Mouse (Mus musculus): ENCODE measurements at regions not wholly inside any gene's neighbourhood (a gene's known extent, or its start where the extent isn't known, plus 50 kb on each side); places are given as distances from the start of the nearest gene placed in this dataset.
A peak's percentile ranks its signal among the peaks of the same experiment; 100 is the strongest.

DNA sequence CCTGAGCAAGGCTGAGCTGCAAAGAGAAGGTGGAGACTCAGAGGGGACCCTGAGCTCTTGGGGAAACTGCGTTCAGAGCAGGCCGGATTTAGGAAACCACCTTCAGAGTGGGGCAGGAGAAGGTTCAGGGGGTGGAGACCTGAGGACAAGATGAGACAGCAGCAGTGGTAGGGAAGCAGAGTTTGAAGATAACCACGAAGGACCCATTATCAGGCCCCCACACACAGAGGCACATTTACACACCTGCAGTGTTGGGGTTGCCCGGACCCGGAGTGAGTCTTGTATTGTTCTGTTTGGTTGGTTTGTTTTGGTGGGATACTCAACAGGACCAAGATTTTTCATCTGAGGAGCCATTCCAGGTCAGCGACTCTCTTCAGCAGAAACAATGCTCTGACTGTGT, 128.9 kb upstream of the Lemd2 start:
- peak; percentile 8 for DNase-seq
- Histone ChIP-seq H3K27ac (ENCODE audit: insufficient read depth, low read depth, low read length) (no peak overlapping the region), H3K4me3 (ENCODE audit: insufficient read depth, low read depth, low read length) (no peak overlapping the region), H3K4me1 (ENCODE audit: control insufficient read depth, insufficient read depth, low read length) (no peaks in the 10 kb centered on the region; the same call in 1 of the 2 replicates), H3K27me3 (replicated peaks; ENCODE audit: control insufficient read depth, insufficient read depth, low read length) (no peaks in the 10 kb centered on the region), H3K36me3 (ENCODE audit: control insufficient read depth, insufficient read depth, low read length) (no peaks in the 10 kb centered on the region)
- TF ChIP-seq CTCF (conservative IDR thresholded peaks at IDR 0.05; ENCODE audit: insufficient read depth, insufficient read length, low read depth, low read length) (no peak), POLR2A (IDR thresholded peaks at IDR 0.05; ENCODE audit: low read depth, low read length) (no peak)
- WGBS: 87% methylated on average over 6 of the region's 6 CpGs

DNA sequence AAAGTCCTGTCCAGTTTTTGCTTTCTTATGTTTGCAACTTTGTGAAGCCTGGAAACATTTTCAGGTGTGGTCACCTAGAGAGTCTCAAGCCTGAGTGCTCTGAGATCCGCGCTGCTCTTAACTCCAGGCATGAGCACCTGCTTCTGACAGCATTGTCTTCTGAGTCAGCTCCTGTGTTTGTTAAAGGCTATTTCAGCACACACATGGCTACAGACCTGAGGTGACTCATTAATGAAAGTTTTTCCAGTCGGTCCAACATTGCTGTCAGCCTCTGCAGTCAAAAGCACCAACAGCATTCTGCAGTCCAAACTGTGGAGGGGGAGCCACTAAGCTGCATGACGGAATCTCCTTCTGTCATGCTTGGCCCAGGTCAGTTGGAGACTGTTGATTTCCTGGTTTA, 127.8 kb upstream of the Lemd2 start:
- TF ChIP-seq POLR2A (IDR thresholded peaks at IDR 0.05; ENCODE audit: low read depth, low read length) (no peak), CTCF (conservative IDR thresholded peaks at IDR 0.05; ENCODE audit: insufficient read depth, insufficient read length, low read depth, low read length) (no peak)
- Histone ChIP-seq H3K4me3 (ENCODE audit: insufficient read depth, low read depth, low read length) (no peak overlapping the region), H3K27me3 (replicated peaks; ENCODE audit: control insufficient read depth, insufficient read depth, low read length) (no peaks in the 10 kb centered on the region), H3K27ac (ENCODE audit: insufficient read depth, low read depth, low read length) (no peak overlapping the region), H3K4me1 (ENCODE audit: control insufficient read depth, insufficient read depth, low read length) (no peaks in the 10 kb centered on the region; the same call in 1 of the 2 replicates), H3K36me3 (ENCODE audit: control insufficient read depth, insufficient read depth, low read length) (no peaks in the 10 kb centered on the region)
- DNase-seq: peak; percentile 60
- 33% methylated on average over 4 of the region's 4 CpGs for WGBS

DNA sequence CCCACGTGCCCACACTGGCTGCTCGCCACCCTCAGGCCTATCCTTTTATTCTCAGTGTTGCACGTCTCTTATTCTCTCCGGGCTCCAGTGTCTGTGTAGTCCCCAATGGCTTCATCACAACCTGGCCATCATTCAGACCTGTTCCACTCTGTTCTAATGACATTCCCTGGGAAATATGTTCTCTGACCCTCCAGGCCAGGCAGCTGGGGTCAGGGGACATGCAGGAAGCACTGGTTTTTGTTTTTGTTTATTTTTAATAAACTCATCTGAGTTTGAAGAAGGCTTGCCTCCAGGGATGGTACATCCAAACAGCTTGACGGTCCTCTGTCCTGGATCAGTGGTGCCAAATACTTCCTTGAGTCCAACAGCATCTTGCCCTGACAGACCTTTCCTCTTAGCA, 127.4 kb upstream of the Lemd2 start:
- Histone ChIP-seq H3K27me3 (replicated peaks; ENCODE audit: control insufficient read depth, insufficient read depth, low read length) (no peaks in the 10 kb centered on the region), H3K4me1 (ENCODE audit: control insufficient read depth, insufficient read depth, low read length) (no peaks in the 10 kb centered on the region; the same call in 1 of the 2 replicates), H3K36me3 (ENCODE audit: control insufficient read depth, insufficient read depth, low read length) (no peaks in the 10 kb centered on the region), H3K27ac (ENCODE audit: insufficient read depth, low read depth, low read length) (no peak overlapping the region), H3K4me3 (ENCODE audit: insufficient read depth, low read depth, low read length) (no peak overlapping the region)
- TF ChIP-seq POLR2A (IDR thresholded peaks at IDR 0.05; ENCODE audit: low read depth, low read length) (no peak), CTCF (conservative IDR thresholded peaks at IDR 0.05; ENCODE audit: insufficient read depth, insufficient read length, low read depth, low read length) (no peak)
- peak; percentile 8 for DNase-seq
- WGBS: 75% methylated on average over 5 of the region's 5 CpGs

DNA sequence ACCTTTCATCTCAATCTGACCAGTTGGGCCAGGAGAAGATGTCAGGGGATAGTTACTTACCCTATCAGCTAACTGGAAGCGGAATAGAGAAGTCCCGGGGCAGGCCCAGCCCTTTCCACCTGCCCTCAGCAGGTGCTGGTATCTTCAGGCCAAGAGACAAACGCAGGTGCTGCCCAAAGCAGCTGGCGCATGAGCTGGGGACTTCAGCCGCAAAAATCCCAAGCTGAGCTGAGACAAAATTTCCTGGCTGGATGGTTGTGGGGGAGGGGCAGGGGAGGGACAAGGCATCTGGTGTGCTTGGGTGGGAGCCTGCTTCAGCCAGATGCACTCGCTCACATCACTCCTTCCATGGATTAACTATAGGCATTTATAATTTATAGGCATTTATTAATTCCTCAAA, 125.5 kb upstream of the Lemd2 start:
- H3K36me3 ChIP-seq (ENCODE audit: control insufficient read depth, insufficient read depth, low read length): no peaks in the 10 kb centered on the region
- no peaks in the 10 kb centered on the region for H3K27me3 ChIP-seq (replicated peaks; ENCODE audit: control insufficient read depth, insufficient read depth, low read length)
- peak; percentile 8 for DNase-seq
- H3K27ac ChIP-seq (ENCODE audit: insufficient read depth, low read depth, low read length): no peak overlapping the region
- H3K4me3 ChIP-seq (ENCODE audit: insufficient read depth, low read depth, low read length): no peak overlapping the region
- H3K4me1 ChIP-seq (ENCODE audit: control insufficient read depth, insufficient read depth, low read length): no peaks in the 10 kb centered on the region; the same call in 1 of the 2 replicates
- TF ChIP-seq CTCF (conservative IDR thresholded peaks at IDR 0.05; ENCODE audit: insufficient read depth, insufficient read length, low read depth, low read length) (no peak), POLR2A (IDR thresholded peaks at IDR 0.05; ENCODE audit: low read depth, low read length) (no peak)
- WGBS: 73% methylated on average over 6 of the region's 6 CpGs

DNA sequence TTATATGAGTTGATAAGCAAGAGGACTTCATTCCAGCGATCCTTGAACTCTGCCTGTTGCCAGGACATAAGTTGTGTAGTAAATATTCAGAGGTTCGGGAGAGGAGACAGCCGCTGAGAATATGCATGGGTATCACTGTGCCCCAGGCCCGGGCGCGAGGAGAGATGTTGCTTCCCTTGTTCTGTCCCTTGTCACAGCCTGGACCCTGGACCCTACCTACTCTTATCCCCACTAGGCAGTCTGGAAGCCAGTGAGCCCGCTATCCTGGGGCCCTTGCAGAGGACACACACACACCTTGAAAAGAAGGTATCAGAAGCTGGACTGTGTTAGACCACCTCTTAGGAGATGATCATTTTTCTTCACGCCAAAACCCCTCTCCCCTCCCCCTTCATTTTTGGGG, 124.9 kb upstream of the Lemd2 start:
- DNase-seq: peak; percentile 11
- no peaks in the 10 kb centered on the region; the same call in 1 of the 2 replicates for H3K4me1 ChIP-seq (ENCODE audit: control insufficient read depth, insufficient read depth, low read length)
- H3K36me3 ChIP-seq (ENCODE audit: control insufficient read depth, insufficient read depth, low read length): no peaks in the 10 kb centered on the region
- H3K27ac ChIP-seq (ENCODE audit: insufficient read depth, low read depth, low read length): no peak overlapping the region
- H3K4me3 ChIP-seq (ENCODE audit: insufficient read depth, low read depth, low read length): no peak overlapping the region
- 87% methylated on average over 8 of the region's 8 CpGs for WGBS
- no peaks in the 10 kb centered on the region for H3K27me3 ChIP-seq (replicated peaks; ENCODE audit: control insufficient read depth, insufficient read depth, low read length)
- TF ChIP-seq POLR2A (IDR thresholded peaks at IDR 0.05; ENCODE audit: low read depth, low read length) (no peak), CTCF (conservative IDR thresholded peaks at IDR 0.05; ENCODE audit: insufficient read depth, insufficient read length, low read depth, low read length) (no peak)

DNA sequence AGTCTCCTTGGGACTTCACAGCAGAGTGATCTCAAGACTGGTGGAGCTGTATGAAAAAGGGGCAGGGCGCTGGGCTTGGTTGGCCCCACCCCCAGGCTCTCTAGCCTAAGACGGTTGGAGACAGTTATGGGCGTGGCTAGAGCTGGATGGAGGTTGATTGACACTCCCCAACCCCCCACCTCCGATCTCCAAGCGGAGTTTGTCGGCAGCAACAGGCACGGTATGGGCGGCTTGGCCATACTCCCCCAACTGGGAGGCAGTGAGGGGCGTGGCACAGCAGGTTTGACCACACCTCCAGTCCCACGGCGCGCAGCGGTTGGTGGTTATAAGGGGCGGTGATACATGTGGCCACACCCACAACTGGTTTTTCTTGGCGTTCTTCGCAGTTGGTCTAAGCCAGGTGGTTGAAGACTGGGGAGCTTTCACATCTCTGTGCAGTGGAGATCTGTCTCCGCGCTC, 120.8 kb upstream of the Lemd2 start:
- DNase-seq: peak; percentile 76
- WGBS: 8% methylated on average over 18 of the region's 18 CpGs
- no peak overlapping the region for H3K4me3 ChIP-seq (ENCODE audit: insufficient read depth, low read depth, low read length)

DNA sequence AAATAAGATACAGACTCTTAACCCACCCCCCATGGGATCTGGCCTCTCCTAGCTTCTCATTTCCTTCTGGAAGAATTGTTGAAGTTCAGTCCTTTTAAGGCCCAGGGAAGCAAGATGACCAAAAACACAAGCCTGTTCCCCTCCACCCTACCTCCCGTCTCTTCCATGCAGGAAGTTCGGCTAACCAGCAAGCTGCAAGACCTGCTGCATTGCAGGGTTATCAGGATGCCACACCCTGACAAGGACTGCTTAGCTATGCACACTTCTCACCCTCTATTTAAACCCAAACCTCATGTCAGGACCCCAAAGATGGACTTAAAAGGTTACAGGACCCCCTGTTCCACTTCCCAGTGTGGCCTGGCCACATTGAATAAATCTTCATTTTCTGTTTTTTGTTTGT, 119.2 kb upstream of the Lemd2 start:
- Histone ChIP-seq H3K27ac (ENCODE audit: insufficient read depth, low read depth, low read length) (no peak overlapping the region), H3K27me3 (replicated peaks; ENCODE audit: control insufficient read depth, insufficient read depth, low read length) (no peaks in the 10 kb centered on the region), H3K4me3 (ENCODE audit: insufficient read depth, low read depth, low read length) (no peak overlapping the region), H3K36me3 (ENCODE audit: control insufficient read depth, insufficient read depth, low read length) (no peaks in the 10 kb centered on the region), H3K4me1 (ENCODE audit: control insufficient read depth, insufficient read depth, low read length) (no peaks in the 10 kb centered on the region)
- DNase-seq: peak; percentile 14
- WGBS: 72% methylated on average over 2 of the region's 2 CpGs
- TF ChIP-seq POLR2A (IDR thresholded peaks at IDR 0.05; ENCODE audit: low read depth, low read length): no peak

More for the DNA sequence above, 120.8 kb upstream of the Lemd2 start:
- no peaks in the 10 kb centered on the region for H3K27me3 ChIP-seq (replicated peaks; ENCODE audit: control insufficient read depth, insufficient read depth, low read length)
- TF ChIP-seq POLR2A (IDR thresholded peaks at IDR 0.05; ENCODE audit: low read depth, low read length) (no peak), CTCF (conservative IDR thresholded peaks at IDR 0.05; ENCODE audit: insufficient read depth, insufficient read length, low read depth, low read length) (no peak)
- H3K27ac ChIP-seq (ENCODE audit: insufficient read depth, low read depth, low read length): no peak overlapping the region
- H3K36me3 ChIP-seq (ENCODE audit: control insufficient read depth, insufficient read depth, low read length): no peaks in the 10 kb centered on the region
- H3K4me1 ChIP-seq (ENCODE audit: control insufficient read depth, insufficient read depth, low read length): no peaks in the 10 kb centered on the region

Data from kidney, adult 2 months (tissue).